Mouse (Mus musculus): ENCODE measurements around the gene Vangl1.

Vangl1 gene

GRCm38 (mm10) chr3:102174118-102174865 lies 30.2 kb downstream of the Vangl1 start:
- no peak for DNase-seq (ENCODE audit: low read depth, low spot score)

DNA sequence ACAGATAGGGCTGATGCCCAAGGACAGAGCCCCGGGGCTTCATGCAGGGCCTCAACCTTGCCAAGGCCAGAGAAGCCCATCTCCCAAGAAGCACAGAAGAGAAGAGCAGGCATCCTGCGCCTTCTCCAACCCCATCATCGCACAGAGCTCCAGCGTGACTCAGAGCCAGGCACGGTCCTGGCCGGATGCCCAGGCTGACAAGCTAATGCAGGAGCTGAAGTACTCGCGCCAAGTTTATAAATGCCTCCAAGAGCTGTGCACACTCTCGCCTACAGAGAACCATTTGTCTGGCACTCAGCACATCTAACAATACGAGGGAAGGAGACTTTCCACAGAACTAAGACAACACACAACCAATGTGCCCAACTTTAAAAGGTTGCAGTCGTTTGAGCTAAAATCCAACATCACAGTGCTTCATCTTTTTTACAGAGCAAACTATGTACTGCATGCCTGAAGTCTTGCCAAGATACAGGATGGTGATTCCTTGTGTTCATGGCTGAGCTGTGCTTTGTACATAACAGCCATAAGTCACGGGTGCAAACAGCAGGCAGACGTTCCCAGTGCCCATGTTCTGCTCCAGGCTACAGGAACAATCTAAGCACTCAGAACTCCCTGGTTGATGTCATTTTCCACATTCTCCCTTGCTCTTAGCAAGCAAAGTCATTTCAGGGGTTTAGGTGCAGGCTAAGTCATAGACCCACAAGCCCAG lies 35.1 kb downstream of the Vangl1 start:
- DNase-seq (ENCODE audit: low read depth, low spot score), result peak; percentile 24

GRCm38 (mm10) chr3:102167555-102168210 lies 36.8 kb downstream of the Vangl1 start:
- DNase-seq (ENCODE audit: low read depth, low spot score), result peak; percentile 98

DNA sequence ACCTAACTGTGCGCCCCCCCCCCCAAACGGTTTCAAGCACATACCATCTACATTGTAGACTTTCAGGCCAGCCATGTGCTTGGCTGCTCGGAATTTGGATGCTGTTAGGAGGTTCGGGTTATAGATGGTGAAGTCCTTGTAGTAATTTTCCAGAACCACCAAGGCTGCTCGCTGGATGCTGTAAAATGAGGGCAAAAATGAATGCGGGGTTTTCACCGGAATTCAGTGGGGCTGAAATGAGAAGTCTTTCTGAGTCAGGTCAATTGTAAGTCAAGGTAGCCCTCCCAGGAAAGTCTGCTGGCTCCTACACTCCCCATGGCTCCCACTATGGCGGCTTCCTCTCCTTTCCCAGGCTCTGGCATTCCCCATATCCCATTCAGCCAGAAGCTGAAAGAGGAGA lies 37.7 kb downstream of the Vangl1 start:
- DNase-seq (ENCODE audit: low read depth, low spot score), result peak; percentile 55

- peak; percentile 84 for DNase-seq (ENCODE audit: low read depth, low spot score)
These were observed 38.2 kb downstream of the Vangl1 start for GRCm38 (mm10) chr3:102166287-102166620.

- DNase-seq (ENCODE audit: low read depth, low spot score), result peak; percentile 81
These were observed 38.8 kb downstream of the Vangl1 start for GRCm38 (mm10) chr3:102165536-102166286.

GRCm38 (mm10) chr3:102164911-102165310 lies 39.6 kb downstream of the Vangl1 start:
- peak; percentile 81 for DNase-seq (ENCODE audit: low read depth, low spot score)

DNA sequence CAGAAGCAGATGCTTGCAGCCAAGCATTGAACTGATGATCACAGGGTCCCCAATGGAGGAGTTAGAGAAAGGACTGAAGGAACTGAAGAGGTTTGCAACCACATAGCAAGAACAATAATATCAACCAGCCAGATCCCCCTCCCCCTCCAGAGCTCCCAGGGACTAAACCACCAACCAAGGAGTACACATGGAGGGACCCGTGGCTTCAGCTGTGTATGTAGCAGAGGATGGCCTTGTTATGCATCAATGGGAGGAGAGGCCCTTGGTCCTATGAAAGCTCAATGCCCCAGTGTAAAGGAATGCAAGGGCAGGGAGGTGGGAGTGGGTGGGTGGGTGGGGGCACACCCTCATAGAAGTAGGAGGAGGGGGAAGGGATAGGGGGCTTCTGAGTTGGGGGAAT lies 40.6 kb downstream of the Vangl1 start:
- DNase-seq (ENCODE audit: low read depth, low spot score), result peak; percentile 59

GRCm38 (mm10) chr3:102159423-102160325 lies 44.8 kb downstream of the Vangl1 start:
- peak; percentile 84 for DNase-seq (ENCODE audit: low read depth, low spot score)

DNA sequence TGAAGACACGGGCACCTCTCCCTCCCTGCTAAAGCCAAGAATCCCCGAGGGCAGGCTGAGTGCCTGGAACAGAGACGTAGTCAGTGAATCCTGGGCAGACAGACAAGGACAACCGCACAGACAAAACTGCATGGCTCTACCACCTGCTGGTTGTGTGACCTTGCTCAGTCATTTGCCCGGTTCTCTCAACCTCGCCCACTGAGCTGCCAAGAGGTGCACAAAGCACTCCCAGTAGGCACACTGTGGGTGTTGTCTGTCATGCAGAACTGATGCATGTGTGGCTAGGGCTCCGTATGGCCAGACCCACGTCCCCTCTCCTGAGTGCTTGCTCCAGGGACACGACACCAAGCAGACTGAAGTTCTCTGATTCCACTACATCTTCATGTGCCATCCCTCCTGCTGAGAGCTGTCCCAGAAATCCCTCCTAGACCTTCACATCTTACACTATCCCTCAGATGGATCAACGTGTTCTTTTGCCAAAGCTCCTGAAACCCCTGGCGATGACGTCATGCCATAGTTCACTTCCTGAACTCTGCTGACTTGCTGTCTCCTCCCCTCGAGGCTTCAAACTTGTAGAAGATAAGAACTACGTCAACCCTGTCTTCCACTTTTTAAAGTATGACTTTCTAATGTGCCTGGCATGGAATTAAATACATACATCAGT lies 45.6 kb downstream of the Vangl1 start:
- peak; percentile 83 for DNase-seq (ENCODE audit: low read depth, low spot score)

- no peak for DNase-seq (ENCODE audit: low read depth, low spot score)
These were observed 46.8 kb downstream of the Vangl1 start for GRCm38 (mm10) chr3:102157652-102158051.

GRCm38 (mm10) chr3:102156737-102157136 lies 47.8 kb downstream of the Vangl1 start:
- no peak for DNase-seq (ENCODE audit: low read depth, low spot score)

DNA sequence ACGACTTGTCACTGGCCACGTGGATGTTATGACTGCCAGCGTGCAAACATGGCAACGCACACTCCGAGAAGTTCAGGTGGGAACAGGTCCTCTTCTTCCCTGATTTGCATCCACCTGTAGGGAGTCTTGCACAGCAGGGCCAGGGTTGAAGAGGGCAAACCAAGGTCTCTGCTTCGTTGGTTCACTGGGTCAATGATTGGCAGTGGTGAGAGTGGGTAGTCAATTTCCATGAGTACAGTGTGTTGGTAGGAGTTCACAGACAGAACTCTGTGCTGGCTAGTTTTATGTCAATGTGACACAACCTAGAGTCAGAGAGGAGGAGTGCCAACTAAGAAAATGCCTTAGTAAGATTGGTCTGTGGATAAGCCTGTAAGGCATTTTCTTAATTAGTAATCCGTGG lies 50.4 kb downstream of the Vangl1 start:
- peak; percentile 20 for DNase-seq (ENCODE audit: low read depth, low spot score)

DNA sequence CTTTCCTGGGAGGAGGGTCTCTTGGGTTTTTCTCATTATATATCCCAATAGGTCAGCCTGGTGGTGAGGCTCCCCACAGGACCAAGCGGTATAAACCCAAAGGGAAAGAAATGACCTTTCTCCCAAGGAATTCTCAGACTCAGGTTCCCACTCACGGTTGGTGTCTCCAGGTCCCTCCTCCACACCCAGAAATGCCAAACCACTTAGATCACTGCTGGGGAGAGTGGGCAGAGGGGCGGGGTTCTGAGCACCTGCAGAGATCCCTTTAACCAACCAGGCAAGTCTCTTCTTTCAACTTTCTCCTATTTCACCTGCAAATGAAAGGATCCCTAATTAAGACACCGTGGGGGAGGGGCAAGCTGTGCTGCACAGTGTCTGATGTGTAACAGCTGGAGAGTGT lies 51.6 kb downstream of the Vangl1 start:
- DNase-seq (ENCODE audit: low read depth, low spot score), result peak; percentile 96

DNA sequence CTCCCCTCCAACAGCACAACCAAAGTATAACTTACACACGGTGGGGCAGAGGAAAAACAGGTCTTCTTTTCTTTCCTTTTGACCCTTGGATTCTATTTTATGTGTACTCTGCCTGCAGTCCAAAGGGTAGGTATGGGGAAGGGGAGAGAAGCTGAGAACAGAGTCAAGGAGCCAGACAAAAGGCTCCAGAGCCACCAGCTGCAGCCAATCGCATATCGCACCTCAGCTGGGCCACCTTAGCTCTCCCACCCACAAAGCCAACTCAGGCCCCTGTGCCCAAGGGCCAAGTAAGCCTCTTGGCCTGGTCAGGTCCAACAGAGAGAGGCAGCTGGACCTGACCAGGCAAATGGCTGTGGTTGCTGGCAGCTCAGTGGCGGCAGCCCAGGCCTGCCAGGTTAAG lies 52.0 kb downstream of the Vangl1 start:
- DNase-seq (ENCODE audit: low read depth, low spot score), result peak; percentile 23

DNA sequence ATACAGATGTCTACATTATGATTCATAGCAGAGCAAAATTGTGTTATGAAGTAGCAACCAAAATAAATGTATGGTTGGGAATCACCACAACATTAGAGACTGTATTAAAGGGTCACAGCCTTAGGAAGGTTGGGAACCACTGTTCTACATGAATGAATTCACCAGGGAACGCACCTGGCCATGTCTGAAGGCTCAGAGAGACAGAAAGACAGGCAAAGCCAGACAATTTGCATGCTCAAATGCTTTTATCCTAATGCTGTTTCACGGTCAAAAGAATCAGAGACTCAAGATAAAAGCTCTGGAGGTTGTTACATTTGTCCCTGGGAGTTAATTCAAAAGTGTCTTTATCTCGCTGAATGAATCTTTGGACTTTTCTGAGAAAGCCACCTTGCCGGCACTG lies 52.6 kb downstream of the Vangl1 start:
- peak; percentile 18 for DNase-seq (ENCODE audit: low read depth, low spot score)

GRCm38 (mm10) chr3:102149941-102150340 lies 54.6 kb downstream of the Vangl1 start:
- no peak for DNase-seq (ENCODE audit: low read depth, low spot score)

DNA sequence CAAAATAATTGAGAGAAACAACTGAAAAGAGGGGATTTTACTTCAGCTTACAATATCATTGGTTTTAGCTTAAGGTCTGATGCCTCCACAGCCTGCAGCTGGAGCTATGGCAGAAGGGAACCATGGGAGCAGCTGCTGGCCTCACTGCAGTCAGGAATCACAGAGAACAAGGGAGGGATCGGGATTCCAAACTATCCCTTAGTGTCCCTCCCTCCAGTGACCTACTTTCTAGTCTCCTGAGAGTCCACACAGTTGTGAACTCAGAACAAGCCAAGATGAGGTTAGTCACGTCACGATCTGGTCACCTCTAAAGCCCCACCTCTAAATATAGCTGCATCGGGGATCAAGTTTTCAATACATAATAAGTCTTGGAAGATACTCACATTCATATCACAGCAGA lies 57.3 kb downstream of the Vangl1 start:
- DNase-seq (ENCODE audit: low read depth, low spot score), result no peak

- no peak for DNase-seq (ENCODE audit: low read depth, low spot score)
These were observed 58.1 kb downstream of the Vangl1 start for GRCm38 (mm10) chr3:102146428-102146827.

DNA sequence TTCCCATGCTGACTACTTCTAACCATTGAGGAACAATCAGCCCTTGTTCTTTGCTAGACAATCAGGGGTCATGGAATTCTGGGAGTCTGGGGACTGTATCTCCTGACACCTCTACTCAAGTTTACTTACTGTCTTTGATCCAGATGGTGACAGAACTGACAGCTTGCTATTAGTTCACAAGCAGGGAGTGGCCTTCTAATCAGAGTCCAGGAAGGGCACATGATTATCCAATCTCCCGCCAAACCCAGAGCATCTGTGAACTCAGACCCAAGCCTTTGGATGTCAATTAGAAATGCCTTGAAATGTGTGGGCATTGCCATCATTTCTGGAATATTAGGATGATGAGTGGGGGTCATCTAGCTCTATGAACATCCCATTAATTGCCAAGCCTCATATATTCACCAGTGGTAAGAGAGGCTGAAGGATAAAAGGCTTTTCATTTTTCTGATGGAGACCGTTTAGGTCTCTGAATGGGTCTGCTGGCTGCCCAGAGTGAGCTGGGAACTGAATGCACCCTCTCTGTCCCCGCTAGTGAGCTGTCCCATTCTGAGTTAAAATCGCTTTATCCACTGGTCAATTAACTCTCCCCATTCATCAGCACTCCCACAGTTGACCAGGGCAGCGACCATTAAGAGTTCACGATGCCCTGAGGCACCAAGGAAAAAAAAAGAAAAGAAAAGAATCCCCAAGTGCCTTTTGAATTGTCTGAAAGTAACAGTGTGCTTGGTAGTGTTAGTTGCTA lies 58.7 kb downstream of the Vangl1 start:
- no peak for DNase-seq (ENCODE audit: low read depth, low spot score)

All from R1 (cell line).